In genomic region chr13:59738455-59738854, GRCm38 (mm10) we compare ENCODE assay signal across 28 mouse cellular contexts. TPM values are rescaled to one million over a fixed set of nuclear protein-coding genes. Genes with fewer than 3 reads are reported as not detected.
A peak's percentile ranks its signal among the peaks of the same experiment; 100 is the strongest.
DNase-seq lines count a peak whose midpoint lies in the region; ATAC-seq and TF ChIP-seq lines count a peak whose summit lies in the region.
"Had no signal": no experiment of that assay in that cellular context is flagged by ENCODE, and none has a peak within 500 bp of the region (broad histone marks: within the 10 kb centered on the region; RNA-seq: fewer than 3 reads in every experiment).

No protein-coding gene starts in this region.

- 71% methylated on average over 2 of the region's 2 CpGs for WGBS in heart, embryonic 11.5 days (ENCODE audit: insufficient replicate concordance)
- 69% methylated on average over 2 of the region's 2 CpGs for WGBS in bone marrow, adult 2 months
- 25% methylated on average over 2 of the region's 2 CpGs for WGBS in liver, embryonic 16.5 days (ENCODE audit: insufficient replicate concordance)
- WGBS in embryonic facial prominence, embryonic 10.5 days: 87% methylated on average over 2 of the region's 2 CpGs
- WGBS in intestine, embryonic 15.5 days: 78% methylated on average over 2 of the region's 2 CpGs

- no peak for DNase-seq in heart, adult 8-10 months (ENCODE audit: low spot score)
- DNase-seq in embryonic facial prominence, embryonic 10.5 days (ENCODE audit: low spot score): no peak
- DNase-seq: adrenal gland, postnatal 14 days; cerebellum, adult 2 months; heart, postnatal 4 days; kidney, adult 18-20 months; kidney, postnatal 10 days; midbrain, embryonic 14.5 days had no signal

- no peak overlapping the region for H3K4me2 ChIP-seq in heart, embryonic 11.5 days
- H3K4me2 ChIP-seq in liver, embryonic 16.5 days (ENCODE audit: low read depth, low read length): peak overlapping the region; percentile 53
- no peak overlapping the region for H3K4me2 ChIP-seq in intestine, embryonic 15.5 days (replicated peaks)
- H3K4me2 ChIP-seq: embryonic facial prominence, embryonic 12.5 days; hindbrain, embryonic 15.5 days; neural tube, embryonic 13.5 days had no signal

- peak overlapping the region; percentile 77 for H3K27ac ChIP-seq in heart, embryonic 11.5 days (ENCODE audit: low read depth, low read length)
- H3K27ac ChIP-seq in bone marrow, adult 2 months (ENCODE audit: control insufficient read depth, insufficient read depth, low read depth, low read length, poor library complexity): peak overlapping the region; percentile 83
- peak overlapping the region; percentile 92 for H3K27ac ChIP-seq in liver, embryonic 16.5 days (ENCODE audit: low read length)
- no peak overlapping the region for H3K27ac ChIP-seq in embryonic facial prominence, embryonic 10.5 days (replicated peaks)
- H3K27ac ChIP-seq in intestine, embryonic 15.5 days: no peak overlapping the region
- H3K27ac ChIP-seq: embryonic facial prominence, embryonic 12.5 days; hindbrain, embryonic 15.5 days; neural tube, embryonic 13.5 days had no signal

- H3K4me1 ChIP-seq in heart, embryonic 11.5 days (ENCODE audit: control insufficient read depth, insufficient read depth, low read length): no peaks in the 10 kb centered on the region
- H3K4me1 ChIP-seq in bone marrow, adult 2 months (ENCODE audit: control insufficient read depth, insufficient read depth, low read length): peaks cover 1% of the 10 kb centered on the region; the same call in 1 of the 2 replicates
- peaks cover 59% of the 10 kb centered on the region for H3K4me1 ChIP-seq in liver, embryonic 16.5 days (ENCODE audit: control insufficient read depth, low read depth, low read length)
- H3K4me1 ChIP-seq in embryonic facial prominence, embryonic 10.5 days: peaks cover 8% of the 10 kb centered on the region
- no peaks in the 10 kb centered on the region for H3K4me1 ChIP-seq in intestine, embryonic 15.5 days (replicated peaks)
- H3K4me1 ChIP-seq: embryonic facial prominence, embryonic 12.5 days; hindbrain, embryonic 15.5 days; neural tube, embryonic 13.5 days had no signal

- H3K27me3 ChIP-seq in heart, embryonic 11.5 days (ENCODE audit: control insufficient read depth, insufficient read depth, low read length): no peaks in the 10 kb centered on the region
- H3K27me3 ChIP-seq in liver, embryonic 16.5 days (ENCODE audit: control insufficient read depth, insufficient read depth, low read depth, low read length): no peaks in the 10 kb centered on the region
- H3K27me3 ChIP-seq in embryonic facial prominence, embryonic 10.5 days (replicated peaks; ENCODE audit: low read depth, poor library complexity, severe bottlenecking): no peaks in the 10 kb centered on the region
- H3K27me3 ChIP-seq in intestine, embryonic 15.5 days (replicated peaks): no peaks in the 10 kb centered on the region
- H3K27me3 ChIP-seq: embryonic facial prominence, embryonic 12.5 days; hindbrain, embryonic 15.5 days; neural tube, embryonic 13.5 days; Patski had no signal

- H3K9ac ChIP-seq in heart, embryonic 11.5 days (ENCODE audit: low read depth, low read length): no peak overlapping the region
- H3K9ac ChIP-seq in liver, embryonic 16.5 days (ENCODE audit: low read depth, low read length): peak overlapping the region; percentile 47
- no peak overlapping the region for H3K9ac ChIP-seq in intestine, embryonic 15.5 days
- H3K9ac ChIP-seq: embryonic facial prominence, embryonic 12.5 days; hindbrain, embryonic 15.5 days; neural tube, embryonic 13.5 days had no signal

- H3K4me3 ChIP-seq in heart, embryonic 11.5 days (ENCODE audit: low read depth, low read length): no peak overlapping the region
- no peak overlapping the region for H3K4me3 ChIP-seq in bone marrow, adult 2 months (replicated peaks; ENCODE audit: control insufficient read depth, low read depth, low read length)
- H3K4me3 ChIP-seq in liver, embryonic 16.5 days (ENCODE audit: low read depth, low read length): peak overlapping the region; percentile 30
- no peak overlapping the region for H3K4me3 ChIP-seq in embryonic facial prominence, embryonic 10.5 days
- H3K4me3 ChIP-seq in intestine, embryonic 15.5 days (replicated peaks): no peak overlapping the region
- H3K4me3 ChIP-seq: embryonic facial prominence, embryonic 12.5 days; hindbrain, embryonic 15.5 days; neural tube, embryonic 13.5 days had no signal

- TF ChIP-seq POLR2A in bone marrow, adult 2 months (IDR thresholded peaks at IDR 0.05; ENCODE audit: borderline replicate concordance, control insufficient read depth, low read depth, low read length): no peak

- H3K36me3 ChIP-seq in heart, embryonic 11.5 days (ENCODE audit: control insufficient read depth, insufficient read depth, low read length): no peaks in the 10 kb centered on the region
- no peaks in the 10 kb centered on the region for H3K36me3 ChIP-seq in liver, embryonic 16.5 days (ENCODE audit: control insufficient read depth, insufficient read depth)
- no peaks in the 10 kb centered on the region for H3K36me3 ChIP-seq in embryonic facial prominence, embryonic 10.5 days (replicated peaks)
- H3K36me3 ChIP-seq in intestine, embryonic 15.5 days: no peaks in the 10 kb centered on the region
- H3K36me3 ChIP-seq: embryonic facial prominence, embryonic 12.5 days; hindbrain, embryonic 15.5 days; neural tube, embryonic 13.5 days had no signal

- no peak for TF ChIP-seq CTCF in bone marrow, adult 2 months (IDR thresholded peaks at IDR 0.05; ENCODE audit: control insufficient read depth, insufficient read depth, low read length)

- ATAC-seq in heart, embryonic 11.5 days (replicated peaks; ENCODE audit: insufficient number of reproducible peaks, low FRiP score, low TSS enrichment): peak; percentile 68
- ATAC-seq in erythroid progenitor cell, adult 5-6 weeks (replicated peaks; ENCODE audit: low FRiP score, poor library complexity, severe bottlenecking): peak; percentile 77
- peak; percentile 86 for ATAC-seq in liver, embryonic 16.5 days (ENCODE audit: low read depth)
- no peak for ATAC-seq in intestine, embryonic 15.5 days
- ATAC-seq: CD4-positive, CD25-positive, alpha-beta regulatory T cell, adult 4 months; forebrain, embryonic 16.5 days; lung, postnatal 0 days; Patski had no signal

- no peaks in the 10 kb centered on the region for H3K9me3 ChIP-seq in heart, embryonic 11.5 days (replicated peaks; ENCODE audit: control insufficient read depth, low read length)
- no peaks in the 10 kb centered on the region for H3K9me3 ChIP-seq in liver, embryonic 16.5 days (replicated peaks; ENCODE audit: control insufficient read depth, low read length)
- H3K9me3 ChIP-seq in embryonic facial prominence, embryonic 10.5 days: no peaks in the 10 kb centered on the region
- H3K9me3 ChIP-seq in intestine, embryonic 15.5 days: no peaks in the 10 kb centered on the region
- H3K9me3 ChIP-seq: embryonic facial prominence, embryonic 12.5 days; hindbrain, embryonic 15.5 days; neural tube, embryonic 13.5 days had no signal

RNA-seq across cellular contexts. Expression of gene Spata31d1d, which starts 6.9 kb away (rescaled TPM):
- not detected in 2 replicates for polyA plus RNA-seq in heart, embryonic 11.5 days (2014; fragmentation: Nextera tagmentation; extraction: Ambion mirVana)
- total RNA-seq in heart, adult 8-10 months (2022): not detected
- polyA plus RNA-seq in bone marrow, adult 2 months (2011; ENCODE audit: insufficient read depth, insufficient read length, low replicate concordance, missing spikeins): not detected in 2 replicates
- total RNA-seq in erythroid progenitor cell, adult 5-6 weeks (2015; ENCODE audit: low replicate concordance): not detected in 2 replicates
- total RNA-seq in erythroid progenitor cell, adult 5-6 weeks (2017; ENCODE audit: low replicate concordance): not detected in 2 replicates
- polyA plus RNA-seq in liver, embryonic 16.5 days (2015; fragmentation: Nextera tagmentation; extraction: Ambion mirVana): 0.02 TPM in 1 of 2 replicates, not detected in the other
- not detected in 2 replicates for polyA plus RNA-seq in embryonic facial prominence, embryonic 10.5 days (2016; fragmentation: Nextera tagmentation; extraction: Ambion mirVana)
- polyA plus RNA-seq in intestine, embryonic 15.5 days (2015; fragmentation: Nextera tagmentation; extraction: Ambion mirVana): not detected in 2 replicates
- total RNA-seq: adrenal gland, postnatal 14 days; gastrocnemius, postnatal 4 days; heart, postnatal 4 days; layer of hippocampus, adult 18-20 months; left cerebral cortex, postnatal 25 days; megakaryocyte, adult 5-6 weeks had no signal
- polyA plus RNA-seq: CD4-positive, CD25-positive, alpha-beta regulatory T cell, adult 4 months; embryonic facial prominence, embryonic 12.5 days; forebrain, embryonic 16.5 days; heart, embryonic 14.5 days; hindbrain, embryonic 15.5 days; lung, postnatal 0 days; midbrain, embryonic 14.5 days; neural tube, embryonic 13.5 days; Patski; small intestine, adult 2 months; stomach, embryonic 16.5 days; thymus, postnatal 0 days had no signal

RNA-seq across cellular contexts. Expression of gene 1700014D04Rik, which starts 8.1 kb away (rescaled TPM):
- not detected in 2 replicates for polyA plus RNA-seq in heart, embryonic 11.5 days (2014; fragmentation: Nextera tagmentation; extraction: Ambion mirVana)
- not detected for total RNA-seq in heart, adult 8-10 months (2022)
- not detected in 2 replicates for polyA plus RNA-seq in bone marrow, adult 2 months (2011; ENCODE audit: insufficient read depth, insufficient read length, low replicate concordance, missing spikeins)
- 2.9 and 3.2 TPM in 2 replicates for total RNA-seq in erythroid progenitor cell, adult 5-6 weeks (2015; ENCODE audit: low replicate concordance)
- 0.13 TPM in 1 of 2 replicates, not detected in the other for total RNA-seq in erythroid progenitor cell, adult 5-6 weeks (2017; ENCODE audit: low replicate concordance)
- not detected in 2 replicates for polyA plus RNA-seq in liver, embryonic 16.5 days (2015; fragmentation: Nextera tagmentation; extraction: Ambion mirVana)
- polyA plus RNA-seq in embryonic facial prominence, embryonic 10.5 days (2016; fragmentation: Nextera tagmentation; extraction: Ambion mirVana): 0.11 and 0.21 TPM in 2 replicates
- polyA plus RNA-seq in intestine, embryonic 15.5 days (2015; fragmentation: Nextera tagmentation; extraction: Ambion mirVana): not detected in 2 replicates
- total RNA-seq: adrenal gland, postnatal 14 days; gastrocnemius, postnatal 4 days had no signal
- polyA plus RNA-seq: CD4-positive, CD25-positive, alpha-beta regulatory T cell, adult 4 months; heart, embryonic 14.5 days; small intestine, adult 2 months; stomach, embryonic 16.5 days; thymus, postnatal 0 days had no signal

RNA-seq across cellular contexts. Expression of gene Spata31d1b, which starts 26.4 kb away (rescaled TPM):
- polyA plus RNA-seq in heart, embryonic 11.5 days (2014; fragmentation: Nextera tagmentation; extraction: Ambion mirVana): not detected in 2 replicates
- not detected for total RNA-seq in heart, adult 8-10 months (2022)
- not detected in 2 replicates for polyA plus RNA-seq in bone marrow, adult 2 months (2011; ENCODE audit: insufficient read depth, insufficient read length, low replicate concordance, missing spikeins)
- total RNA-seq in erythroid progenitor cell, adult 5-6 weeks (2015; ENCODE audit: low replicate concordance): not detected in 2 replicates
- total RNA-seq in erythroid progenitor cell, adult 5-6 weeks (2017; ENCODE audit: low replicate concordance): not detected in 2 replicates
- not detected in 2 replicates for polyA plus RNA-seq in liver, embryonic 16.5 days (2015; fragmentation: Nextera tagmentation; extraction: Ambion mirVana)
- polyA plus RNA-seq in embryonic facial prominence, embryonic 10.5 days (2016; fragmentation: Nextera tagmentation; extraction: Ambion mirVana): not detected in 2 replicates
- not detected in 2 replicates for polyA plus RNA-seq in intestine, embryonic 15.5 days (2015; fragmentation: Nextera tagmentation; extraction: Ambion mirVana)
- total RNA-seq: adrenal gland, postnatal 14 days; heart, postnatal 4 days; layer of hippocampus, adult 18-20 months; megakaryocyte, adult 5-6 weeks had no signal
- polyA plus RNA-seq: CD4-positive, CD25-positive, alpha-beta regulatory T cell, adult 4 months; cerebellum, adult 2 months; embryonic facial prominence, embryonic 12.5 days; forebrain, embryonic 16.5 days; heart, embryonic 14.5 days; hindbrain, embryonic 15.5 days; lung, postnatal 0 days; midbrain, embryonic 14.5 days; neural tube, embryonic 13.5 days; Patski; small intestine, adult 2 months; stomach, embryonic 16.5 days had no signal

RNA-seq across cellular contexts. Expression of gene Spata31d1a, which starts 28.3 kb away (rescaled TPM):
- not detected in 2 replicates for polyA plus RNA-seq in heart, embryonic 11.5 days (2014; fragmentation: Nextera tagmentation; extraction: Ambion mirVana)
- not detected for total RNA-seq in heart, adult 8-10 months (2022)
- polyA plus RNA-seq in bone marrow, adult 2 months (2011; ENCODE audit: insufficient read depth, insufficient read length, low replicate concordance, missing spikeins): not detected in 2 replicates
- total RNA-seq in erythroid progenitor cell, adult 5-6 weeks (2015; ENCODE audit: low replicate concordance): not detected in 2 replicates
- total RNA-seq in erythroid progenitor cell, adult 5-6 weeks (2017; ENCODE audit: low replicate concordance): not detected in 2 replicates
- 0.12 TPM in 1 of 2 replicates, not detected in the other for polyA plus RNA-seq in liver, embryonic 16.5 days (2015; fragmentation: Nextera tagmentation; extraction: Ambion mirVana)
- 0.02 and 0.14 TPM in 2 replicates for polyA plus RNA-seq in embryonic facial prominence, embryonic 10.5 days (2016; fragmentation: Nextera tagmentation; extraction: Ambion mirVana)
- polyA plus RNA-seq in intestine, embryonic 15.5 days (2015; fragmentation: Nextera tagmentation; extraction: Ambion mirVana): 0.03 TPM in 1 of 2 replicates, not detected in the other
- total RNA-seq: adrenal gland, postnatal 14 days; heart, postnatal 4 days had no signal
- polyA plus RNA-seq: CD4-positive, CD25-positive, alpha-beta regulatory T cell, adult 4 months; embryonic facial prominence, embryonic 12.5 days; heart, embryonic 14.5 days; hindbrain, embryonic 15.5 days; midbrain, embryonic 14.5 days; small intestine, adult 2 months; stomach, embryonic 16.5 days; thymus, postnatal 0 days had no signal

RNA-seq across cellular contexts. Expression of gene Isca1, which starts 31.2 kb away (rescaled TPM):
- 168 and 171 TPM in 2 replicates for polyA plus RNA-seq in heart, embryonic 11.5 days (2014; fragmentation: Nextera tagmentation; extraction: Ambion mirVana)
- total RNA-seq in heart, adult 8-10 months (2022): 100 to 1,000 TPM; 215 to 235 (median 226) TPM
- polyA plus RNA-seq in bone marrow, adult 2 months (2011; ENCODE audit: insufficient read depth, insufficient read length, low replicate concordance, missing spikeins): 95.1 and 226 TPM in 2 replicates
- 543 and 663 TPM in 2 replicates for total RNA-seq in erythroid progenitor cell, adult 5-6 weeks (2015; ENCODE audit: low replicate concordance)
- total RNA-seq in erythroid progenitor cell, adult 5-6 weeks (2017; ENCODE audit: low replicate concordance): 331 and 419 TPM in 2 replicates
- 224 and 231 TPM in 2 replicates for polyA plus RNA-seq in liver, embryonic 16.5 days (2015; fragmentation: Nextera tagmentation; extraction: Ambion mirVana)
- polyA plus RNA-seq in embryonic facial prominence, embryonic 10.5 days (2016; fragmentation: Nextera tagmentation; extraction: Ambion mirVana): 86.9 and 92.1 TPM in 2 replicates
- 114 and 117 TPM in 2 replicates for polyA plus RNA-seq in intestine, embryonic 15.5 days (2015; fragmentation: Nextera tagmentation; extraction: Ambion mirVana)

Comparison
In these comparisons a context has a peak if more than half of its experiments do, and no peak if none do; other contexts are left out.
1. H3K27ac ChIP-seq: peak in heart, embryonic 11.5 days (single experiment), bone marrow, adult 2 months (single experiment) and liver, embryonic 16.5 days (single experiment); none in embryonic facial prominence, embryonic 10.5 days (single experiment) and intestine, embryonic 15.5 days (single experiment).